Mouse (Mus musculus) naive thymus-derived CD4-positive, alpha-beta T cell, adult 2 months (primary cell): Measurements from ENCODE around the gene 9230102O04Rik.

Experiments used
- DNase-seq: peaks from one replicate; pipeline ENCODE4 v3.0.0-alpha.2; 2011; ENCODE audit warnings: low read depth

9230102O04Rik gene

DNA sequence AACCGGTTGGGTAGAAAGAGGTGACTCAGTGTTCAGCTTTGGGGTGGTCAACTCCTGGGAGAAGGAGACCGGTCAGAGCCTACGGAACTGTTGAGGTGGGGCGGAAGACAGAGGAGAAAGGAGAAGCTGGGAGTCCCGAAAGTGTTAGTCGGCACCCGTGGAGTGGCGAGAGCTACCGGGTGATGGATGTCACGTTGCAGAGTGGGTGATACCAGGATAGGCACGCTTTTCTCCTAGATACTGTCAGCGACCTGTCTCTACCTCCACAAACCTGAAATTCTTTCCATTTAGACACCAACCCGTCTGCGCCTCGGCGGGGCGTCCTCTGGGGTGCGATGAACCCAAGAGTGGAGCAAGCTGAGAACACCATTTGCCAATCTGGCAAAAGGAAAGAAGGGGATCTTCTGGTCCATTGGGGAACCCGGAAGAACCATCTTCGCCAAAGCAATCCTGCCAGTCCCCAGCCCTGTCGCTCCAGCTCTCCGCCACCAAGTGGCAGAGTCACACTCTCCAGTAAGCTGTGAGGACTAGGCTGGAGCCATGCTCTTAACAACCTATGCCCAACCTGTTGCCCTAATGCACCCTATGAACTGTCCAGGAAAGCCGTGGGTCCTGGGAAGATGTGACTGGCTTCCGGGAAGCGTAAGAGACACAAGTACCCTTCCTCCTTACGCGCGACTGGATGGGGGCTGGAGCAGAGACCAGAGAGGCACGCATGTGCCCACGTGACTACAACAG lies at the start of gene 9230102O04Rik:
9230102O04Rik (minus strand) TSS at position 628 of the 738 bp plus-strand sequence.
- DNase-seq: peak; percentile 74

- DNase-seq: no peak
Observed at GRCm38 (mm10) chr2:9935965-9936364, 46.6 kb upstream of the 9230102O04Rik start.

DNA sequence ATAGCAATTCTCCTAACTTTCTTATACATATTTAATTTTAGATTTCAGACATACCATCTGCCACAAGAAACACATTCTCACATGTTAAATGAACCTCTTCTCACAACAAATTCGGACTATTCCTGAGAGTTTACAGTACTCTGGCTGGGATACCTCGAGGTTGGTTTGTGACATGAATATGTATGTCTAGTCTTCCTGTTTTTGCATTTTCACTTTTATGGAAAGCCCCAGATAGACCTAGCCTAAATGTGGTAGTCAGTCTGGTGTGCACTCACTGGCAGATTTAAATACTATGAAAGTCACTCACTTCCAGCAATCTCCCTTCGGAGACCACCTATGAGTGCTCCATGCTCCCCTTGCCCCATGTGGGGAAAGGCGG lies 37.6 kb upstream of the 9230102O04Rik start:
- DNase-seq: no peak

GRCm38 (mm10) chr2:9926194-9926904 lies 37.0 kb upstream of the 9230102O04Rik start:
- DNase-seq: peak; percentile 8

- no peak for DNase-seq
Observed at GRCm38 (mm10) chr2:9918691-9919471, 29.5 kb upstream of the 9230102O04Rik start.

GRCm38 (mm10) chr2:9917602-9918001 lies 28.3 kb upstream of the 9230102O04Rik start:
- DNase-seq: no peak

DNA sequence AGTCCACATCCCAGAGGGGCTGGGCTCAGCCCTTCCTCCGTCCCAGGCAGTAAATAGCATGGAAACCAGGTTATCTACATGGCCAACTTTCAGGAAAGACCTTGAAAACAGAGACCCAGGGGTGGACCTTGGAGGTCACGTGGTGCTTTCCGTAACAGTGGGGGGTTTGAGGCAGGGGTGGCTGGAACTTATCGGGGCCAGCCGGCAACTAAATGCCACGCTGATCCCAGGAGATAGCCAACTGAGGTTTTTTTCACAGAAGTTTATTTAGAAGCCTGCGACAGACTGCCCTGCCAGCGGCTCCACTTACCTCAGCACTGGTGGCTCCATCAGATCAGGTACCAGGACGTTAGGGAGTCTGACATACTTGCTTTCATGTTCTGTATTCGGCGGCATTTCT lies 16.7 kb upstream of the 9230102O04Rik start:
- DNase-seq: no peak

GRCm38 (mm10) chr2:9903854-9904560 lies 14.7 kb upstream of the 9230102O04Rik start:
- DNase-seq: no peak

GRCm38 (mm10) chr2:9897846-9898245 lies 8.5 kb upstream of the 9230102O04Rik start:
- DNase-seq: no peak

- DNase-seq: peak; percentile 16
Observed at GRCm38 (mm10) chr2:9896097-9896770, 6.9 kb upstream of the 9230102O04Rik start.

GRCm38 (mm10) chr2:9894836-9895593 lies 5.7 kb upstream of the 9230102O04Rik start:
- peak; percentile 10 for DNase-seq

GRCm38 (mm10) chr2:9893272-9893953 lies 4.1 kb upstream of the 9230102O04Rik start:
- DNase-seq: peak; percentile 31

GRCm38 (mm10) chr2:9892541-9892940 lies 3.2 kb upstream of the 9230102O04Rik start:
- no peak for DNase-seq

- DNase-seq: peak; percentile 30
Observed at GRCm38 (mm10) chr2:9890906-9891305, 1.6 kb upstream of the 9230102O04Rik start.

GRCm38 (mm10) chr2:9890251-9890650 lies 911 bp upstream of the 9230102O04Rik start:
- DNase-seq: peak; percentile 35

DNA sequence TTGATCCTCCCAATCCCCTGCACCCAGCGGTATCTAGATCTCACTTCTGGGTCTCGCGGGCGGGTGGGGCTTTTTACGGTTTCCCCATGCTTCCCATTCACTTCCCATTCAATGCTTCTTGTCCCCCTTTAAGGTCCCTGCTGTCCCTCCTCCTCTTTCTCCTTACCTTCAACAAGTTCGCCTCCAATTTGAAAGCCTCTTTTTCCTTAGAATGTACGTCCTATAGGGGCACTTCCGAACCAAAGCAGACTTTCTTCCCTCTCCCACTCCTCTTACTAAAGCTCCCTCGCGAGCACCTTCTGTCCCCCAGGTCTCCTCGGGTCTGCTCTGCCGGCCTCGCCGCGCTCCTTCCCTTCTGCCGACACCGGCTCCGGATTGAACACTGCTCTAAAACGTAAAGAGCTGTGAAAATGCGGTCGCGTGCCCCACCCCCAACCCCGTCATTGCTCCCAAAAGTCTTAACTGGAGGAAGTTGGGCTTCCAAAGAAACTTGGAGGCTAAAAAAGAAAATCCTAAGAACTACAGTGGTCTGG lies 377 bp upstream of the 9230102O04Rik start, which contains the start of gene Gata3:
Gata3 (minus strand) TSS at position 384 of the 533 bp plus-strand sequence.
- DNase-seq: no peak

- peak; percentile 41 for DNase-seq
Observed at GRCm38 (mm10) chr2:9887636-9888035, 1.7 kb downstream of the 9230102O04Rik start.

- peak; percentile 8 for DNase-seq
Observed at GRCm38 (mm10) chr2:9886921-9887610, 2.3 kb downstream of the 9230102O04Rik start.

GRCm38 (mm10) chr2:9886031-9886430 lies 3.3 kb downstream of the 9230102O04Rik start:
- peak; percentile 13 for DNase-seq
